Mouse (Mus musculus) ES-Bruce4 (cell line): ENCODE measurements around the gene Stxbp5l.

Experiments used
- CTCF ChIP-seq: IDR thresholded peaks from one replicate; pipeline ENCODE4 v1.8.1; 2011; ENCODE audit warnings: low read depth, low read length
- POLR2A ChIP-seq: IDR thresholded peaks from one replicate; pipeline ENCODE4 v1.8.1; 2011; ENCODE audit warnings: low read length; ENCODE audit not compliant: insufficient read depth

DNA sequence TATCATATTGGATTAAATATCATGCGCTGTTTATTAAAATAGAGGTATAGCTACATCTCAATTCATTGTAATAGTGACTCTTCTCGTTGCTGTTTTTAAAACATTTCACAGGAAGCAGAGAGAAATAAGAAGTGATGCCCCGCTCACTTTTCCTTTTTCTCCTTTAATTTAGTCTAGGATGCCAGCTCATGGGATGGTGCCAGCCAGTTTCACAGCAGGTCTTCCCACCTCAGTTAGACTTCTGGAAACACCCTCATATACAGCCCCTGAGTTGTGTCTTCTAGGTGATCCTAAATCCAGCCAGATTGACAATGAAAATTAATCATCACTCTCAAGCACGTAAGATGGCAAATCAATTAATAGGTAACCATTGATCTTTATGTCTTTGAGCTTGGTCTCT is 17.3 kb downstream of the Stxbp5l start:
- TF ChIP-seq POLR2A (no peak), CTCF (no peak)
